Mouse (Mus musculus) erythroblast, embryonic 14.5 days (primary cell): ENCODE data around the gene Fgf8. TPM values are rescaled to one million over a fixed set of nuclear protein-coding genes. Genes with fewer than 3 reads are reported as not detected.

ENCODE experiments used
- H3K27me3 ChIP-seq: 2 replicates; pipeline ENCODE4 v1.6.1; 2012; ENCODE audit warnings: inconsistent platforms; ENCODE audit not compliant: control insufficient read depth
- H3K36me3 ChIP-seq: 2 replicates; pipeline ENCODE4 v1.6.1; 2012; ENCODE audit warnings: mild to moderate bottlenecking, inconsistent platforms; ENCODE audit not compliant: control insufficient read depth
- H3K4me1 ChIP-seq: 2 replicates; pipeline ENCODE4 v1.6.1; 2012; ENCODE audit warnings: inconsistent platforms; ENCODE audit not compliant: control insufficient read depth
- H3K4me3 ChIP-seq: replicated peaks from 2 replicates; pipeline ENCODE3; 2012; ENCODE audit warnings: moderate library complexity, mild to moderate bottlenecking, inconsistent platforms
- H3K9me3 ChIP-seq: 2 replicates; pipeline ENCODE4 v1.6.1; 2012; ENCODE audit warnings: low read length, inconsistent platforms, mixed read lengths; ENCODE audit not compliant: control insufficient read depth
- GATA1 ChIP-seq: IDR thresholded peaks from 2 replicates; pipeline ENCODE4 v1.6.1; 2012; ENCODE audit warnings: low read length, inconsistent platforms, mixed read lengths
- TAL1 ChIP-seq: IDR thresholded peaks from 3 replicates; pipeline ENCODE4 v1.6.1; 2012; ENCODE audit warnings: low read length, inconsistent platforms, mixed read lengths
- polyA plus RNA-seq: library from polyadenylated mRNA; stranded (reverse); fragments of >175 nt; gene quantifications from 2 replicates; pipeline ENCODE4 v1.2.3, GENCODE M21; 2012

Gene Fgf8
- polyA plus RNA-seq, 1 experiment, result not detected

DNA sequence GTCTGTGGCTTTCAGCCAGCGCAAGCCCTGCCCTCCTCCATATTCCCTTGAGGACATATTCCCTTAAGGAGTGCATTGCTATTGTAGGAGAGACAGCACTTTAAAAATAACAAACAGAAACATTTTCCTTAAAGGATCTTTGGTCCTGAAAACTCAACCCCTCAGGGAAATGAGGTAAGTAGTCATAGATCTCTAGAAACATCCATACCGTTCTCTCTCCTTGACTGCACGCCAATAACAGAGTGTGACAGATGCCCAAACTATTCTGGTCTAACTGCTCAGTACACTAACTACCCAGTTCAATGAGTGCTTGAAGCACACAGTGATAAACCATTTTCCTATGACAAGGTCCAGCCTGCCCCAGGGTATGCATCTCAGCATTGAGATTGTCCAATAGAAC lies 24.4 kb downstream of the Fgf8 start:
- TF ChIP-seq TAL1 (no peak), GATA1 (no peak)
- Histone ChIP-seq H3K4me3 (no peak overlapping the region), H3K36me3 (no peaks in the 10 kb centered on the region), H3K27me3 (peaks cover 23% of the 10 kb centered on the region), H3K4me1 (peaks cover 4% of the 10 kb centered on the region; the same call in 1 of the 2 replicates), H3K9me3 (no peaks in the 10 kb centered on the region)

DNA sequence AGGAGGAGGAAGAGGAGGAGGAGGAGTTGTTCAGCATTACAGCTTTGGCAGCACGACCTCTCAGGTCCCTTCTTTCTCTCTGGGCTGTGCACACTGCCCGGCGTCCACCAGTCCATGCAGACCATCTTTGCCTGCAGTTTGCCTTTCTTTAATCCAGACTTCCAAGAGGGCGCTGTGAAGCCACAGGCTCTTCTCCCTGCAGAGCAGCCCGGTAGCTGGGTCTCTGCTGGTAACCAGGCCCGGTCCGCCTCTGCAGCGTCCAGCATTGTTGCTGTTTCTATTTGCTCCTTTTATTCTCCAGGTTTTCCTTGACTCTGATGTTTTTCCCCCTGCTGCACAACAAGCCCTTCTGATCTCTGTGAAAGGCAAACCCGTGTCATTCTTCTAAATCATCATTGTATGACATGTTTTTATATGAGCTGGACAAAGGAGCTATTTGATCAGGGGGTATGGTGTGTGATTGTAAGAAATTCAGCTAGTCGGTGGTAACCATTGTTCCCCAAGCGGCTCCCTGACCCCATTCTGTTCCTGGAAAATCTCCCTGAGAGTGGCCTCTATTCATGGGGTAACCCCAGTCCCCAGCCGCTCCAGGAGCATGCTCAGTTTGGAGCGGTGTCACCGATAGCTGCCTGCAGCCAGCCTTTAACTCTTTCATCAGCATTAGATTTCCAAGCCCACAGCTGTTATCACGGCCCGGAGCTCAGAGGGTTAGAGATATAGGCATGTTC lies 25.1 kb downstream of the Fgf8 start:
- Histone ChIP-seq H3K9me3 (no peaks in the 10 kb centered on the region), H3K4me3 (no peak overlapping the region), H3K27me3 (peaks cover 23% of the 10 kb centered on the region), H3K4me1 (peaks cover 4% of the 10 kb centered on the region; the same call in 1 of the 2 replicates), H3K36me3 (no peaks in the 10 kb centered on the region)
- TF ChIP-seq TAL1 (no peak), GATA1 (no peak)

DNA sequence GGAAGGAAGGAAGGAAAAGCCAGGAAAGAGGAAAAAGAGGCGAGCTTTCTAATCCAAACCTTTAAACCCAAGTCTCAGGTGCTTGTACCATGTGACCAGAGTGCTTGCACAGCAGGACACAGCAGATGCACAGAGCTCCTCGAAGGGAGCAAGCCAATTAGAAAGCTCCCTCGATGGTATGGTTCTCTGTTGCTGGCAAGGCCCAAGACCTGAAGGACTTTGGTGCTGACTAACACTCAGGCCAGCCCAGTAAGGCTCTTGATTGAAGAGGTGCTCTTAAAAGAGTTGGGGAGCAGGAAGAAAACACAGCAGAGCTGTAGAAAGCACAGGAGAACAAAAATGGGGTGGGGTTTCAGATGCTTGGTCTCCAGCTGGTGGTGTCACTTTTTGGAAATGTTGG lies 34.0 kb downstream of the Fgf8 start:
- peaks cover 7% of the 10 kb centered on the region for H3K27me3 ChIP-seq
- no peaks in the 10 kb centered on the region for H3K36me3 ChIP-seq
- no peak overlapping the region for H3K4me3 ChIP-seq
- H3K9me3 ChIP-seq, result no peaks in the 10 kb centered on the region
- H3K4me1 ChIP-seq, result peaks cover 2% of the 10 kb centered on the region; the same call in 1 of the 2 replicates
- TF ChIP-seq TAL1, result no peak
- TF ChIP-seq GATA1, result no peak

DNA sequence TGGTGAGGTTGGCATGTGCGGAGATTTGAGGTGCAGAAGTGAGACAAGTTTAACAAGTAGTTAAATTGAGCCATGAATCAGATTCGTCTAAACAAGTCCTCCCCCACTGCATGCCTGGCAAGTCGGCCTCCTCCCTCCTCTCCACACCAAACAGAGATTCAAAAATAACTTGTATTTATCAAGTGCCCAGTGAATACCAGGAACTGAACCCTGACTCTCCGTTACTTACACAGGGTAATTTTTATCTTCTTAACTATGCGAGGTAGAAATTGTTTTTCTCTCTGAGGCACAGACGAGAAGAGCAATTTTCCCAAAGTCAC lies 46.5 kb downstream of the Fgf8 start:
- Histone ChIP-seq H3K36me3 (no peaks in the 10 kb centered on the region), H3K27me3 (peaks cover 29% of the 10 kb centered on the region), H3K4me3 (no peak overlapping the region), H3K4me1 (no peaks in the 10 kb centered on the region; the same call in 1 of the 2 replicates), H3K9me3 (peaks cover 2% of the 10 kb centered on the region; the same call in 1 of the 2 replicates)
- TF ChIP-seq TAL1 (no peak), GATA1 (no peak)

DNA sequence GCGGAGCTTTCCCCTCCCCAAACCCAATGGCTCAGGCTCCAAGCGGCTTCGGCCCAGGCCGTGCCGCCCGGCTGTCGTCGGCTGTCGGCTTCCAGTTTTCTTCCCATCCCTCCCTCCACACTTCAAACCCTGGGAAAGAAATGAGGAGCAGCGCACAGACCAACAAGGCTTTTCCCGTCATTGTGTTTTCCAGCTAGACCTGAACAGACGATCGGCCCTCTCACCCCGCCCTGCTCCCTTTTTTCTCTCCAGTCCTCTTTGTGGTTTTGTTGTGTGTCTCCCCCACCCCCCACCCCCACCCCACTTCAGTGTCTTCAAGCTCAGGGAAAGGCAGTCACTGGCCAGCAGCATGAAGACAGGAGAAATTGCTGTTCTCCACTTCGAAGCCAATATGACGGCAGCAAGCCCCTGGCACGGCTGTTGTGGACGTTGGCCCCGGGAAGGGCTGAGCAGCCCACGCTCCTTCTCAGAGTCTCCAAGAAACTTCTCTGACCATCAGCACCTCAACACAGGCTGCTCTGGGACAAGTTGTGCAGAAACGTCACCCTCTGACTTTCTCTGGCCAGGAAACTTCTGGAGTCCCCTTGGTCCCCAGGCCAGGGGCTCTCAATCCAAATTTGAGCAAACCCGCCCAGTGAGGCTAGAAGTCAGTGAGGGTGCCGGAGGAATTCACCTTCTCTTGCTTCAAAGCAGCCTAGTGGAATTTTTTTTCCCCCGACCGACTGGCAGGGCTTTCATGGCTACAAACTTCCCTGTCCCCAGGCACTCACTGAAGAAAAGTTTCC lies 47.0 kb downstream of the Fgf8 start:
- Histone ChIP-seq H3K4me1 (no peaks in the 10 kb centered on the region; the same call in 1 of the 2 replicates), H3K4me3 (no peak overlapping the region), H3K27me3 (peaks cover 29% of the 10 kb centered on the region), H3K36me3 (no peaks in the 10 kb centered on the region), H3K9me3 (peaks cover 2% of the 10 kb centered on the region; the same call in 1 of the 2 replicates)
- TF ChIP-seq TAL1 (no peak), GATA1 (no peak)

DNA sequence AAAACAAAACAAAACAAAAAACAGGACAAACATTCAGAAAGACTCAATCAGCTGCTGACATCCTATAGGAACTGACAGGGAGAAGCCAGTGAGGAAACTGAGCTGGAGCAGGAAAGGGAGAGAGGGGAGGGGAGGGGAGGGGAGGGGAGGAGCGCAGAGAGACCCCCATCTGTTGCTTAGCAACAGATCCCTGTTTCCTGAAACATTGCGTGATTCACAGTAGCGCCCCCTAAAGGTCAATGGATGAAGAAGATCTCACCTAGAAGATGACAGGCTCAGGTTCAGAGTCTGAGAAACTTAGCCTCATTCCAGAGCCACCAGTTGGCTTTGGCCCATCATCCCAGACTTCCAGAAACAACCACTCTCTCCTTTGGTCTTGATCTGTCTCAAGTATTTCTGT lies 48.7 kb downstream of the Fgf8 start:
- no peak for TF ChIP-seq TAL1
- TF ChIP-seq GATA1, result no peak
- H3K36me3 ChIP-seq, result no peaks in the 10 kb centered on the region
- no peaks in the 10 kb centered on the region; the same call in 1 of the 2 replicates for H3K4me1 ChIP-seq
- no peak overlapping the region for H3K4me3 ChIP-seq
- peaks cover 2% of the 10 kb centered on the region; the same call in 1 of the 2 replicates for H3K9me3 ChIP-seq
- peaks cover 29% of the 10 kb centered on the region for H3K27me3 ChIP-seq

DNA sequence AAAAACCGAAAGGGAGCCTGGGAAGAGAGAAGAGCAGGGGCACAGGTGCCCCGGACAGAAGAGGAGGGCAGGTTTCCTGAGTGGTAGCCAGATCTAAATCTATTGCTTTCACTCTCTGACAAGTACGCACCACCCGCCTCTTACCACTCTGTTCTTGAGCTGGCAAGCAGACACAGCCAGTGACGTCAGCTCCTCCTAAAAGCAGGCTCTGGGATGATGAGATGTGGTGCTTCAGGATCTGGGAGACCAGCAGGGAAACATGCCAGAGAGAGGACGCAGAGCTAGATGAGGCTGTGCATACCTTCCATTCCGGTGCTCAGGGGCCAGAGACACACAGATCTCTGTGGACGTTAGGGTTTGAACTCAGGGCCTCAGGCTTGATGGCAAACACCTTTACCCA lies 50.5 kb downstream of the Fgf8 start:
- H3K36me3 ChIP-seq, result no peaks in the 10 kb centered on the region
- no peak for TF ChIP-seq GATA1
- TF ChIP-seq TAL1, result no peak
- no peak overlapping the region for H3K4me3 ChIP-seq
- H3K27me3 ChIP-seq, result peaks cover 29% of the 10 kb centered on the region
- H3K4me1 ChIP-seq, result no peaks in the 10 kb centered on the region; the same call in 1 of the 2 replicates
- H3K9me3 ChIP-seq, result no peaks in the 10 kb centered on the region

DNA sequence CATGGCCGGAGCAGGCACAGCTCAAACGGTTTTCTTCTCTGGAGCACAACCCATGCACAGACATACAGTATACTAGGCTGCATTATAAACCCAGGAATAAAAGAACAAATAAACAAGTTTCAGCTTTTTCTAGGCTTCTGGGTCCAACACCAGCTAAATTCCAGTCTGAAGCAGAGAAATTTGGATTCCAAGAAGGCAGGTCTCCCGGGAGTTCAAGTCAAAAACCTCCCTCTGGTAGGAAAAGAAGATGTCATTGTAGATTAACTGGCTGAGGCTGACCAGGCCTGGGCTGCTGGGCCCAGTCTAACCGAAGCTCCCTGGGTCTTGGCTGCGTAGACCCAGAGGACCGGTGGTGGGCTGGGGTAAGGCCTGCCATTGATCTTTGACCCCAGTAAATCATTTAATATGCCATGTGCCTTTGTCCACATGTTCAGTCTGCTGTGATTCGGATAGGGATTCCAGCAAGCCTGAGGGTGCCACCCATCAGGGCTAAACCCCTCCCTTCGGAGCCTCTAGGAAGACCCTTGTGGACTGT lies 51.6 kb downstream of the Fgf8 start:
- H3K27me3 ChIP-seq, result peaks cover 27% of the 10 kb centered on the region
- TF ChIP-seq GATA1, result no peak
- no peak for TF ChIP-seq TAL1
- H3K4me1 ChIP-seq, result no peaks in the 10 kb centered on the region; the same call in 1 of the 2 replicates
- H3K9me3 ChIP-seq, result no peaks in the 10 kb centered on the region
- H3K4me3 ChIP-seq, result no peak overlapping the region
- H3K36me3 ChIP-seq, result no peaks in the 10 kb centered on the region

DNA sequence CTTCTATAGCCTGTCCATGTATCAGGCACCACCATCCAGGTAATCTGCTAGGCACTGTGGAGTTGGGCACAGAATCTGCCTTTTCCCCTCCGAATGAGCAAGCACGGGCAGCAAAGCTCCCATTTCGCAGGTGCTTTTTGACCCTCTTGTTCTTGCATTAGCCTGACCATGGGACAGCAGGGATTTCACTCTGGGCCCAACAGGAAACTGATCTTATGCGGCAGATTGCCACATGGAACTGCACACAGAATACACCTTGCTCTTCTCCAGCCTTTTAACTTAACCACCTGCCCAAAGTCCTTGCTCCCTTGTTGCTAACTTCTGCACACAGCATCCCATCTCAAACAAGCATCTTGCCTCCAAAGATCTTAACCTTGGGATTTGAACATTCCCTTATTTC lies 55.7 kb downstream of the Fgf8 start:
- Histone ChIP-seq H3K36me3 (no peaks in the 10 kb centered on the region), H3K4me3 (no peak overlapping the region), H3K9me3 (no peaks in the 10 kb centered on the region), H3K4me1 (no peaks in the 10 kb centered on the region; the same call in 1 of the 2 replicates), H3K27me3 (peaks cover 16% of the 10 kb centered on the region)
- no peak for TF ChIP-seq TAL1
- no peak for TF ChIP-seq GATA1

Other genes with a start within 250 kb of the Fgf8 start
- gene Poll, start 182.4 kb downstream of the Fgf8 start, polyA plus RNA-seq, result 0.28 TPM in 2 replicates
- gene Gm17018, start 182.3 kb downstream of the Fgf8 start, polyA plus RNA-seq, result 1.6 and 1.9 TPM in 2 replicates
- 8.5 and 10.9 TPM in 2 replicates for gene Fbxw4, start 82.6 kb downstream of the Fgf8 start, polyA plus RNA-seq
- 1.3 TPM in 2 replicates for gene Npm3, start 6.7 kb upstream of the Fgf8 start, polyA plus RNA-seq
- gene Mgea5, start 40.9 kb upstream of the Fgf8 start, polyA plus RNA-seq, result 1.9 and 2.3 TPM in 2 replicates
- 0.33 and 0.46 TPM in 2 replicates for gene Kcnip2, start 73.1 kb upstream of the Fgf8 start, polyA plus RNA-seq